8 mouse cellular contexts compared by ENCODE assay signal in genomic region chr15:81904939-81905338, GRCm38 (mm10). TPM values are rescaled to one million over a fixed set of nuclear protein-coding genes. Genes with fewer than 3 reads are reported as not detected.
A peak's percentile ranks its signal among the peaks of the same experiment; 100 is the strongest.
DNase-seq lines count a peak whose midpoint lies in the region; ATAC-seq and TF ChIP-seq lines count a peak whose summit lies in the region.

No protein-coding gene starts in this region.

- 41% methylated on average over 2 of the region's 2 CpGs for WGBS in intestine, postnatal 0 days
- 42% methylated on average over 2 of the region's 2 CpGs for WGBS in intestine, embryonic 15.5 days

- TF ChIP-seq CTCF in intestine, postnatal 0 days (IDR thresholded peaks at IDR 0.05; ENCODE audit: low read depth): peak; percentile 89
- TF ChIP-seq CTCF in G1E (IDR thresholded peaks at IDR 0.05; ENCODE audit: low read depth, low read length): peak; percentile 51; the same call in 1 of the 2 replicates

- no peak for DNase-seq in G1E (ENCODE audit: low spot score)
- peak; percentile 74 for DNase-seq in c-Kit-positive CD71-positive TER-119-positive erythroid progenitor cells, embryonic 14.5 days (ENCODE audit: low spot score)
- peak; percentile 78 to 85 for DNase-seq in frontal cortex, postnatal 36 days (ENCODE audit: low spot score in 2 of 2)
- peak; percentile 74 to 79 for DNase-seq in layer of hippocampus, postnatal 14 days (ENCODE audit: low spot score in 2 of 2)
- peak; percentile 35 to 68 for DNase-seq in monocyte, adult 2 months (ENCODE audit: low read depth in 1 of 2, low spot score in 2 of 2)
- DNase-seq in testis, postnatal 10 days (ENCODE audit: low spot score): peak; percentile 91

- ATAC-seq in intestine, postnatal 0 days: 0 out of 2 replicates have a peak, but pooled peaks have one; percentile 26
- ATAC-seq in intestine, embryonic 15.5 days: no peak
- ATAC-seq in G1E (ENCODE audit: extremely low read depth, insufficient number of reproducible peaks, low FRiP score, poor library complexity, severe bottlenecking): no peak

- no peak overlapping the region for H3K4me3 ChIP-seq in intestine, postnatal 0 days (ENCODE audit: low read depth, low read length)
- H3K4me3 ChIP-seq in intestine, embryonic 15.5 days (replicated peaks): no peak overlapping the region
- H3K4me3 ChIP-seq in G1E (ENCODE audit: low read depth, low read length): no peak overlapping the region

- no peak overlapping the region for H3K9ac ChIP-seq in intestine, postnatal 0 days (ENCODE audit: low read depth, low read length)
- H3K9ac ChIP-seq in intestine, embryonic 15.5 days: no peak overlapping the region

- no peaks in the 10 kb centered on the region for H3K4me1 ChIP-seq in intestine, postnatal 0 days (replicated peaks; ENCODE audit: control insufficient read depth, insufficient read depth, low read length)
- H3K4me1 ChIP-seq in intestine, embryonic 15.5 days (replicated peaks): no peaks in the 10 kb centered on the region
- H3K4me1 ChIP-seq in G1E (ENCODE audit: insufficient read depth, low read depth, low read length): peaks cover 3% of the 10 kb centered on the region; the same call in 1 of the 2 replicates

- no peaks in the 10 kb centered on the region for H3K27me3 ChIP-seq in intestine, postnatal 0 days (replicated peaks; ENCODE audit: control insufficient read depth, insufficient read depth, low read length)
- H3K27me3 ChIP-seq in intestine, embryonic 15.5 days (replicated peaks): no peaks in the 10 kb centered on the region
- H3K27me3 ChIP-seq in G1E (ENCODE audit: insufficient read depth, low read length): no peaks in the 10 kb centered on the region

- peaks cover 93% of the 10 kb centered on the region for H3K36me3 ChIP-seq in intestine, postnatal 0 days (ENCODE audit: control insufficient read depth, insufficient read depth)
- peaks cover 77% of the 10 kb centered on the region for H3K36me3 ChIP-seq in intestine, embryonic 15.5 days
- peaks cover 98% of the 10 kb centered on the region for H3K36me3 ChIP-seq in G1E (replicated peaks)

- no peak overlapping the region for H3K4me2 ChIP-seq in intestine, postnatal 0 days (replicated peaks; ENCODE audit: low read depth)
- no peak overlapping the region for H3K4me2 ChIP-seq in intestine, embryonic 15.5 days (replicated peaks)

- no peaks in the 10 kb centered on the region for H3K9me3 ChIP-seq in intestine, postnatal 0 days (ENCODE audit: control insufficient read depth)
- H3K9me3 ChIP-seq in intestine, embryonic 15.5 days: no peaks in the 10 kb centered on the region
- no peaks in the 10 kb centered on the region for H3K9me3 ChIP-seq in G1E (replicated peaks)

- no peak overlapping the region for H3K27ac ChIP-seq in intestine, postnatal 0 days (ENCODE audit: low read depth, low read length)
- H3K27ac ChIP-seq in intestine, embryonic 15.5 days: no peak overlapping the region

RNA-seq across cellular contexts. Expression of gene Polr3h, which starts 21.1 kb away (rescaled TPM):
- polyA plus RNA-seq in intestine, postnatal 0 days (2015; fragmentation: Nextera tagmentation; extraction: Ambion mirVana): 114 and 123 TPM in 2 replicates
- 65.5 and 80.4 TPM in 2 replicates for polyA plus RNA-seq in intestine, embryonic 15.5 days (2015; fragmentation: Nextera tagmentation; extraction: Ambion mirVana)
- 6.8 and 8.4 TPM in 2 replicates for total RNA-seq in G1E (2014; fragmentation: Nextera tagmentation)
- 25.0 and 26.7 TPM in 2 replicates for total RNA-seq in G1E (2017)
- polyA plus RNA-seq in G1E (2012): 36.8 and 62.8 TPM in 2 replicates
- 10 to 100 TPM; 52.8 to 54.7 TPM for total RNA-seq in layer of hippocampus, postnatal 14 days (2021)

RNA-seq across cellular contexts. Expression of gene Csdc2, which starts 31.6 kb away (rescaled TPM):
- polyA plus RNA-seq in intestine, postnatal 0 days (2015; fragmentation: Nextera tagmentation; extraction: Ambion mirVana): 4.4 and 4.9 TPM in 2 replicates
- polyA plus RNA-seq in intestine, embryonic 15.5 days (2015; fragmentation: Nextera tagmentation; extraction: Ambion mirVana): 11.7 and 12.9 TPM in 2 replicates
- total RNA-seq in G1E (2014; fragmentation: Nextera tagmentation) (not detected in 2 replicates), G1E (2017) (0.17 TPM in 1 of 2 replicates, not detected in the other)
- polyA plus RNA-seq in G1E (2012): not detected in 2 replicates
- total RNA-seq in layer of hippocampus, postnatal 14 days (2021): 100 to 1,000 TPM; 131 to 136 TPM

RNA-seq across cellular contexts. Expression of gene Aco2, which starts 32.8 kb away (rescaled TPM):
- 192 and 209 TPM in 2 replicates for polyA plus RNA-seq in intestine, postnatal 0 days (2015; fragmentation: Nextera tagmentation; extraction: Ambion mirVana)
- polyA plus RNA-seq in intestine, embryonic 15.5 days (2015; fragmentation: Nextera tagmentation; extraction: Ambion mirVana): 227 and 239 TPM in 2 replicates
- total RNA-seq in G1E (2014; fragmentation: Nextera tagmentation): 152 and 177 TPM in 2 replicates
- 124 and 140 TPM in 2 replicates for total RNA-seq in G1E (2017)
- 142 TPM in 2 replicates for polyA plus RNA-seq in G1E (2012)
- 100 to 1,000 TPM; 481 to 503 TPM for total RNA-seq in layer of hippocampus, postnatal 14 days (2021)

RNA-seq across cellular contexts. Expression of gene Phf5a, which starts 33.2 kb away (rescaled TPM):
- 75.9 and 79.2 TPM in 2 replicates for polyA plus RNA-seq in intestine, postnatal 0 days (2015; fragmentation: Nextera tagmentation; extraction: Ambion mirVana)
- 120 and 152 TPM in 2 replicates for polyA plus RNA-seq in intestine, embryonic 15.5 days (2015; fragmentation: Nextera tagmentation; extraction: Ambion mirVana)
- 79.6 and 81.9 TPM in 2 replicates for total RNA-seq in G1E (2014; fragmentation: Nextera tagmentation)
- total RNA-seq in G1E (2017): 99.2 and 121 TPM in 2 replicates
- 8.0 and 10.3 TPM in 2 replicates for polyA plus RNA-seq in G1E (2012)
- 10 to 100 TPM; 31.0 to 39.0 TPM for total RNA-seq in layer of hippocampus, postnatal 14 days (2021)

RNA-seq across cellular contexts. Expression of gene Tob2, which starts 46.3 kb away (rescaled TPM):
- 19.8 and 22.1 TPM in 2 replicates for polyA plus RNA-seq in intestine, postnatal 0 days (2015; fragmentation: Nextera tagmentation; extraction: Ambion mirVana)
- polyA plus RNA-seq in intestine, embryonic 15.5 days (2015; fragmentation: Nextera tagmentation; extraction: Ambion mirVana): 25.9 and 26.0 TPM in 2 replicates
- total RNA-seq in G1E (2014; fragmentation: Nextera tagmentation) (30.4 and 32.3 TPM in 2 replicates), G1E (2017) (8.5 and 9.9 TPM in 2 replicates)
- 35.4 and 37.5 TPM in 2 replicates for polyA plus RNA-seq in G1E (2012)
- total RNA-seq in layer of hippocampus, postnatal 14 days (2021): 10 to 100 TPM; 24.6 to 31.6 TPM
